Mouse (Mus musculus) hindbrain, embryonic 15.5 days (tissue): ENCODE results near the gene Med24. TPM values are rescaled to one million over a fixed set of nuclear protein-coding genes. Genes with fewer than 3 reads are reported as not detected.

Source experiments
- ATAC-seq: fragments of 200-750 bp; cut with Nextera tagmentation; 2 replicates; pipeline ENCODE4 v1.8.0; 2017; ENCODE audit warnings: low read depth, moderate number of reproducible peaks, moderate TSS enrichment; ENCODE audit not compliant: low FRiP score
- H3K27ac ChIP-seq: fragments of 300-500 bp; sonication (generic); replicated peaks from 2 replicates; pipeline ENCODE4 v1.5.1; 2015; ENCODE audit warnings: mild to moderate bottlenecking, inconsistent platforms
- H3K27me3 ChIP-seq: fragments of 300-500 bp; sonication (generic); 2 replicates; pipeline ENCODE4 v1.6.1; 2015; ENCODE audit warnings: control low read depth, inconsistent platforms
- H3K36me3 ChIP-seq: fragments of 300-500 bp; sonication (generic); 2 replicates; pipeline ENCODE4 v1.6.1; 2015; ENCODE audit warnings: control low read depth, inconsistent platforms
- H3K4me1 ChIP-seq: fragments of 300-500 bp; sonication (generic); replicated peaks from 2 replicates; pipeline ENCODE4 v1.6.1; 2015; ENCODE audit warnings: control low read depth, inconsistent platforms
- H3K4me2 ChIP-seq: fragments of 300-500 bp; sonication (generic); 2 replicates; pipeline ENCODE4 v1.6.1; 2015; ENCODE audit warnings: moderate library complexity, mild to moderate bottlenecking, inconsistent platforms
- H3K4me3 ChIP-seq: fragments of 300-500 bp; sonication (generic); 2 replicates; pipeline ENCODE4 v1.5.1; 2015; ENCODE audit warnings: mild to moderate bottlenecking, inconsistent platforms
- H3K9ac ChIP-seq: fragments of 300-500 bp; sonication (generic); 2 replicates; pipeline ENCODE4 v1.6.1; 2015; ENCODE audit warnings: inconsistent platforms
- H3K9me3 ChIP-seq: fragments of 300-500 bp; sonication (generic); 2 replicates; pipeline ENCODE4 v1.6.1; 2016; ENCODE audit warnings: control low read depth, inconsistent platforms
- WGBS: fragments of 180-500 bp; shearing (Covaris S2); methylation state at CpG from one replicate; pipeline ENCODE4 v1.1.7; 2015; 5-methylcytosine and 5-hydroxymethylcytosine counted together
- polyA plus RNA-seq: library from polyadenylated mRNA; unstranded; fragments of >200 nt; fragmentation: Nextera tagmentation; extraction: Ambion mirVana; gene quantifications from 2 replicates; pipeline ENCODE4 v1.2.1, GENCODE M21; 2015

The Med24 gene
- polyA plus RNA-seq, 1 experiment from 2014 or later, result 70.3 TPM

DNA sequence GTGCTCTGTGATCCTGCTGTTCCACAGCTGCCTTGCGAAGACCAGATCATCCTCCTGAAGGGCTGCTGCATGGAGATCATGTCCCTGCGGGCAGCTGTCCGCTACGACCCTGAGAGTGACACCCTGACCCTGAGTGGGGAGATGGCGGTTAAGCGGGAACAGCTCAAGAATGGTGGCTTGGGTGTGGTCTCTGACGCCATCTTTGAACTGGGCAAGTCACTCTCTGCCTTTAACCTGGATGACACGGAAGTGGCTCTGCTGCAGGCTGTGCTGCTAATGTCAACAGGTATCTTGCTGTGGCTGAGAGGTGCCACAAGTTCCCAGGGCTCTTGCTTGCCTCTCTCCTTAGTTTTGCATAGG is 34.2 kb upstream of the Med24 start:
- no peaks in the 10 kb centered on the region for H3K9me3 ChIP-seq
- WGBS, result 85% methylated on average over 8 of the region's 8 CpGs
- no peak overlapping the region for H3K4me3 ChIP-seq
- ATAC-seq, result no peak
- peaks cover 58% of the 10 kb centered on the region for H3K36me3 ChIP-seq
- no peaks in the 10 kb centered on the region for H3K27me3 ChIP-seq
- H3K27ac ChIP-seq, result no peak overlapping the region
- H3K4me1 ChIP-seq, result peaks cover 39% of the 10 kb centered on the region
- H3K9ac ChIP-seq, result no peak overlapping the region
- no peak overlapping the region for H3K4me2 ChIP-seq

DNA sequence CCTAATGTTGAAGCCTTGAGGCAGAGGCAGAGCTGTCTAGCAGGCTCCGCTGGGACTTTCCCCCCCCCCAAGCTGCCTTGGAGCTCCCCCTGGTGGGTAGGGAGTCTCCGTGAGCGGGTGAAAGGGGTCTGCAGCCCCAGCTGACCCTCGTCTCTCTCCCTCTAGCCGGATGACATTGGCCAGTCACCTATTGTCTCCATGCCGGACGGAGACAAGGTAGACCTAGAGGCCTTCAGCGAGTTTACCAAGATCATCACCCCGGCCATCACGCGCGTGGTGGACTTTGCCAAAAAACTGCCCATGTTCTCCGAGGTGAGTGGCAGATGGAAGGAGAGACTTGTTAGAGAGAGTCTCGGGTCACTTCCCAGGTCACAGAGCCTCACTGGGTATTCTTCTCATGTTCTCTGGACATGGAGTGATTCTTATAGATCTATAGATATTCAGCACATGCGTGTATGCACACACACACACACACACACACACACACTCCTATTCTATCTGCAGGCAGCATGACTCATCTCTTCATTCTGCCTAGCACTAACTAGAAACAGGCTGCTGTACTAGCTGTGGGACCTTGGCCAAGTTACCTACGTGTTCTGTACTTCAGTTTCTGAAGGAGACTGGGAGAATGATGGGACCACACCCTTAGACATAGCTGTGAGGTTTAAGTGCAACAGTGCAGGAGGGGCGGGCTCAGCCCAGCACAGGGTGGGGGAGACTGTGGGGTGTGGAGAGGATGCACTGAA is 33.7 kb upstream of the Med24 start:
- ATAC-seq, result no peak
- Histone ChIP-seq H3K4me2 (no peak overlapping the region), H3K27me3 (no peaks in the 10 kb centered on the region), H3K4me1 (peaks cover 33% of the 10 kb centered on the region), H3K4me3 (no peak overlapping the region), H3K27ac (no peak overlapping the region), H3K9ac (no peak overlapping the region), H3K36me3 (peaks cover 60% of the 10 kb centered on the region), H3K9me3 (no peaks in the 10 kb centered on the region)
- WGBS, result 65% methylated on average over 17 of the region's 17 CpGs

DNA sequence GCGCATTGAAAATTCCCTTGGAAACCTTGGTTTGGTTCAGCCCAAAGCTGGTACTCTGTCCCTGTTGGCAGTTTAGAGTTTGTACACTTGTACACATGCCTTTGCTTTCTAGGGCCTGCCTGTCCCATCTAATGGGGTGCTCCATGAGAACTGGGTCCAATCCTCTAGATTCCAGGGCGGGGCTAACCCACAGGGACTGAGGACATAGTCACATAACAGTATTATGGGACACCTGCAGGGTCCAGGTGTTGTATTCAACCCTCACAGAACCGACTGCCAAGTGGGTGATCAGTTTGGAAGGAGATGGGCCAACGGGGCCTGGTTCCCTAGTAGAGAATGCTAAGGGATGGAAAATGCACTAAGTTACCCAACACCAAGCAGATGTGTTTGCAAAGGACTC is 32.7 kb upstream of the Med24 start:
- Histone ChIP-seq H3K9me3 (no peaks in the 10 kb centered on the region), H3K4me1 (peaks cover 23% of the 10 kb centered on the region), H3K4me3 (no peak overlapping the region), H3K27me3 (no peaks in the 10 kb centered on the region), H3K36me3 (peaks cover 69% of the 10 kb centered on the region), H3K4me2 (no peak overlapping the region), H3K9ac (no peak overlapping the region), H3K27ac (no peak overlapping the region)
- WGBS, result 93% methylated on average over 4 of the region's 4 CpGs
- ATAC-seq, result no peak

DNA sequence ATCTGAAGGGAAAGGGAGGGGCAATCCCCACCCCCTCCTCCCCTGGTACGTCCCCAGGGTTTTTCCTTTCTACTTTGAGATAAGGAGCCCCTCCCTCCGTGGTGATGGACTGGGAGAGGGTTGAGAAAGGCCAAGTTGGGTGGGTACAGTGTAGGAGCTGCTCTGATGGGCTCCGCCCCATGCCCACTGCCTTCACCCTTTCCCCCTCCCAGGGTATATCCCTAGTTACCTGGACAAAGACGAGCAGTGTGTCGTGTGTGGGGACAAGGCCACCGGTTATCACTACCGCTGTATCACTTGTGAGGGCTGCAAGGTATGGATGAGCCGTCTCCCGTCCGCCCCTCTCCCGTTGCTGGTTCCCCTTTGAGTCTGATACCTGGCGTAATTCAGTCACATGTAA is 27.5 kb upstream of the Med24 start:
- Histone ChIP-seq H3K27ac (no peak overlapping the region), H3K4me1 (peaks cover 33% of the 10 kb centered on the region), H3K27me3 (no peaks in the 10 kb centered on the region), H3K9ac (no peak overlapping the region), H3K4me3 (no peak overlapping the region), H3K9me3 (no peaks in the 10 kb centered on the region), H3K36me3 (peaks cover 69% of the 10 kb centered on the region), H3K4me2 (no peak overlapping the region)
- WGBS, result 95% methylated on average over 12 of the region's 12 CpGs
- no peak for ATAC-seq

DNA sequence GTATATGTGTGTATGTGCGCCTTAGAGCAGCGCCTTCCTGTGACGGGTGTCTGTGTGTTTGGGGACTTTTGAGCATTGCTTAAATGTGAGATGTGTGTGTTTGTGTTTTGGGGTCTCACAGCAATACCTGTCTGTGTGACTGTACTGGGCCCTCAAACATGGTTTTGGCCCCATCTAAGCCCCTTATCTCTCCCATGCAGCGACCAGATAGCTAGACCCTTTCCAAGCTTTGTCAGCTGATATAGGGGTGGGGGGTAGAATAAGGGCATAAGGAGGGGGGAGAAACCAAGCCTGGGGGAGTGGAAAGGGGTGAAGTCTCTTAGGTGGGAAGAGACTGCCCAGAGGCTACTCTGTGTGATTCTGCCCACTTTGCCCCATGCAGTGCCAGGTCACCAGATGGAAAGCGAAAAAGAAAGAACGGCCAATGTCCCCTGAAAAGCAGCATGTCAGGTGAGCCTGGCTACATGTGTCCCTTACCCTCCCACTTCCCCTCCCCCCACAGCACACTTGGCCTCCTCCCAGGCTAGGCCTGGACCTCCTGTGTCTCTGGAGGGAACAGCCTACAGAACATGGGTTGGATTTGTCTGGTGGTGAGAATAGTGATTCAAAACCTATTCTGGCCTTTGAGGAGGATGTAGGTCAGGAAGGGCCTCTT is 26.6 kb upstream of the Med24 start:
- H3K9me3 ChIP-seq, result no peaks in the 10 kb centered on the region
- no peaks in the 10 kb centered on the region for H3K27me3 ChIP-seq
- peaks cover 62% of the 10 kb centered on the region for H3K36me3 ChIP-seq
- H3K4me1 ChIP-seq, result peaks cover 42% of the 10 kb centered on the region
- no peak for ATAC-seq
- H3K4me3 ChIP-seq, result no peak overlapping the region
- 85% methylated on average over 6 of the region's 6 CpGs for WGBS
- no peak overlapping the region for H3K9ac ChIP-seq
- no peak overlapping the region for H3K4me2 ChIP-seq
- no peak overlapping the region for H3K27ac ChIP-seq

DNA sequence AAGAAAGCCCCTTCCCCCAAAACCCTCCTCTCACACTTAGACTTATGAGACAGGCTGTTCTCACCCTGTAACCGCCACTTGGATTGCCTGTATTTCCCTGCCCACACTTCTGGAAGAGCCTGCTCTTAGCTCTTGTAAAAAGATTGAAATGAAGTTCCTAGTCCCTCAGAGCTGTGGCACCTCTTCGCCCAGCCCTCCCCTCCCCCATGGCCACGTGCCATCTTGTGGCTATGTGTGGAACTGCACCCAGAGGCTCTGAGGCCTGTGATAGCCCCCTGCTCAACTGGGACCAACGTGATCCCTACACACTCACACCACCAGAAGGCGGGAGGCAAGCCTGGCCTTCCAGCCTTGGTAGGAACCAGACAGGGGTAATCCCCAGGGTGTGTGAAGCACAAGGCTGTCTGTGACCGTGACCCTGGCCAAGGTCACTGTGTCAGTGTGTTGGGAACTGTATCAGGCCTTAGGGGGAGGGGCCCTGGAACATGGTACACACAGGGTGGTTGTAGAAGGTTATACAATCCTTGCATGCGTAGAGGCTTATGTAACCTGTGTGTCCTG is 25.5 kb upstream of the Med24 start:
- peaks cover 53% of the 10 kb centered on the region for H3K36me3 ChIP-seq
- WGBS, result 22% methylated on average over 7 of the region's 7 CpGs
- ATAC-seq, result no peak
- H3K9ac ChIP-seq, result no peak overlapping the region
- H3K27me3 ChIP-seq, result no peaks in the 10 kb centered on the region
- H3K9me3 ChIP-seq, result no peaks in the 10 kb centered on the region
- no peak overlapping the region for H3K4me3 ChIP-seq
- H3K4me1 ChIP-seq, result peaks cover 54% of the 10 kb centered on the region
- peak overlapping the region; percentile 68 for H3K27ac ChIP-seq
- H3K4me2 ChIP-seq, result no peak overlapping the region

DNA sequence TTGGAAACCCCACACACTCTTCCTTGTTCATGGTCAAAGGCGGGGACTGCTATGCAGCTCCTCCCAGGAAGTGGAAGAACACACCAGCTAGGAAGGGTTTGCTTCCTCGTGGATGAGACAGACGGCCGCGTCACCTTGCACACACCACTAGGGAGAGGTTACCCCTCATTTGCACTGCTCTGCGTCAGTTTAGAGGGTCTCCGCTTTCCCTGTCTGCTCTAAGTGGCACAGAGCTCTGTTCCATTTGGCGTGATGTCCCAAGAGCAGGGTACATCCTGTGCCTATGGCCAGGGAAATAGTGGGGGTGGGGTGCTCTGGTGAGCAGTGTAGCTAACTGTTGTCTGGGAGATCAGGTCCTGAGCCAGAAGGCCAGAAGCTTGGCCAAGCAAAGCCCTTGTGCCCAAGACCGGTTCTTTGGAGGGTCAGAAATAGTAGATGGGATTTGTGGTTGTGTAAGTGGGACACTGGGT is 25.0 kb upstream of the Med24 start:
- ATAC-seq, result no peak

DNA sequence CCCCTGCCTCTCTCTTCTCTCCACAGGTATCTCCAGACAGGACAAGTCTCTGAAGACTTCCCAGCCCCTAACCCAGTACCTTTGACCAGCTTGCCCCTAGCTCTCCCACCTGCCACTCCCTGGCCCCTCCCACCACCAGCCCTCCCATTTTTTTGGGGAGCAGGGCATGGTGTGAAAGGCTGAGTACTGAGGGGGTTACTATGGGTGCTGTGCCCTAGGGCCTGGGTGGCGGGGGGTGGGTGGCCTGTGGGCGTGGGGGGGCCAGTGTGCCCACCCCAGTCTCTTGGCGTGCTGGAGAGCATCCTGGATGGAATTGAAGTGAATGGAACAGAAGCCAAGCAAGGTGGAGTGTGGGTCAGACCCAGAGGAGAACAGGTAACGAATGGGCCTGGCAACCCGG is 24.0 kb upstream of the Med24 start:
- Histone ChIP-seq H3K36me3 (peaks cover 43% of the 10 kb centered on the region), H3K27me3 (no peaks in the 10 kb centered on the region), H3K9me3 (no peaks in the 10 kb centered on the region), H3K4me2 (no peak overlapping the region), H3K9ac (no peak overlapping the region), H3K4me1 (peaks cover 68% of the 10 kb centered on the region), H3K4me3 (no peak overlapping the region), H3K27ac (peak overlapping the region; percentile 9; the same call in 1 of the 2 replicates)
- WGBS, result 95% methylated on average over 5 of the region's 5 CpGs
- ATAC-seq, result no peak

More for the DNA sequence above, 25.0 kb upstream of the Med24 start:
- Histone ChIP-seq H3K4me2 (no peak overlapping the region), H3K4me1 (peaks cover 59% of the 10 kb centered on the region), H3K4me3 (no peak overlapping the region), H3K27me3 (no peaks in the 10 kb centered on the region), H3K9ac (no peak overlapping the region), H3K9me3 (no peaks in the 10 kb centered on the region), H3K36me3 (peaks cover 53% of the 10 kb centered on the region), H3K27ac (peak overlapping the region; percentile 68)
- WGBS, result 67% methylated on average over 9 of the region's 9 CpGs

DNA sequence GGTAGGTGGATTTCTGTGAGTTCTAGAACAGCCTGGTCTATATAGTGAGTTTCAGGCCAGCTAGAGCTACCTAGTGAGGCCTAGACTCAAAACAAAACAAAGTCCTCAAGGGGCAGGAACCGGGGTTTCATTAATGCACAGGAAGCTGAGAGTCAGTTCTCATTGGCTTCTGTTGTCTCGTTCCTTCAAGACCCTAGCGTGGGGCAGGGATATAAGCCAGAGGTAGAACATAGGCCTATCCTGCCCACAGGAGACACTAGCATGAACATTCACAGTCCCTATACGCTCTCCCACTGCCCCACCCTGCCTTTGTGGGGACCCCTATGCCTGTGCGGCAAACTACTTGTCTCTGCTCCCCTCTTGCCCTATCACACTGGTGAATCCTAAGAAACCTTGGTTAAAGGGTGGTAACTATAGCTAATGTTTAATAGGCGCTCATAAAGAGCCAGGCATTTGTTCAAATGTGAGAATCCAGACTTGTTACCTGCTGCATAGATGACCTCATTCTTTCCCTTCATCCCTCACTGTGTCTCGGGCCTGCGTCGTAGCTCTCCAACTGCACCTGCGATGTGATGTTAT is 23.4 kb upstream of the Med24 start:
- Histone ChIP-seq H3K4me3 (no peak overlapping the region), H3K4me2 (no peak overlapping the region), H3K27ac (peak overlapping the region; percentile 99; the same call in 1 of the 2 replicates), H3K9me3 (no peaks in the 10 kb centered on the region), H3K27me3 (no peaks in the 10 kb centered on the region), H3K36me3 (peaks cover 39% of the 10 kb centered on the region), H3K9ac (no peak overlapping the region), H3K4me1 (peaks cover 74% of the 10 kb centered on the region)
- WGBS, result 79% methylated on average over 10 of the region's 10 CpGs
- ATAC-seq, result no peak

DNA sequence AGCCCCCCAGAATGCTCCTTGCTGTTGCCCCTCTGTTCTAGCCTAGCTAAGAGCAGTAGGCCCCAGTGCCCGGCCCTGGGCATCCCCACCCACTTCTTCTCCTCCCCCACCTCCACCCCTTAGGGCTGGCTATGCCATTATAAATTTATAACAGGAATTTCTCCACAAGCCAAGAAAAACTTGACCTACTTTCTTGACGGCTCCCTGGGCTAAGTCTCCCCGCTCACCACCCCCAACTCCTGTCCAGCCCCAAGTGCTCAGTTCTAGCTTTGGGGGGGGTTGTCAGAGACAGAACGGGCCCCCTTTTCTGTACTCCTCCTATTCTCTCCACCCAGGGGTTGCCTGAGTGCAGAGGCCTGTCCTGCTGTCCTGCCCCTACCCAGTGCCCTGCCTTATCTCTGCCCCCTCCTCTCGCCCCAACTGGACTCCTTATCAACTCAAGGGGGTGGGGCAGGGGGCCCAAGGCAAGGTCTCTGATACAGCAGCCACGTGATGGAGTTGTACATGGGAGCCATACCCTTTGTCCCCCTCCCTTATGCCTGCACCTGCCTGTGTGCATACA is 22.1 kb upstream of the Med24 start:
- WGBS, result 12% methylated on average over 6 of the region's 6 CpGs
- 0 out of 2 replicates have a peak overlapping the region, but pooled peaks have one; percentile 4 for H3K4me3 ChIP-seq

DNA sequence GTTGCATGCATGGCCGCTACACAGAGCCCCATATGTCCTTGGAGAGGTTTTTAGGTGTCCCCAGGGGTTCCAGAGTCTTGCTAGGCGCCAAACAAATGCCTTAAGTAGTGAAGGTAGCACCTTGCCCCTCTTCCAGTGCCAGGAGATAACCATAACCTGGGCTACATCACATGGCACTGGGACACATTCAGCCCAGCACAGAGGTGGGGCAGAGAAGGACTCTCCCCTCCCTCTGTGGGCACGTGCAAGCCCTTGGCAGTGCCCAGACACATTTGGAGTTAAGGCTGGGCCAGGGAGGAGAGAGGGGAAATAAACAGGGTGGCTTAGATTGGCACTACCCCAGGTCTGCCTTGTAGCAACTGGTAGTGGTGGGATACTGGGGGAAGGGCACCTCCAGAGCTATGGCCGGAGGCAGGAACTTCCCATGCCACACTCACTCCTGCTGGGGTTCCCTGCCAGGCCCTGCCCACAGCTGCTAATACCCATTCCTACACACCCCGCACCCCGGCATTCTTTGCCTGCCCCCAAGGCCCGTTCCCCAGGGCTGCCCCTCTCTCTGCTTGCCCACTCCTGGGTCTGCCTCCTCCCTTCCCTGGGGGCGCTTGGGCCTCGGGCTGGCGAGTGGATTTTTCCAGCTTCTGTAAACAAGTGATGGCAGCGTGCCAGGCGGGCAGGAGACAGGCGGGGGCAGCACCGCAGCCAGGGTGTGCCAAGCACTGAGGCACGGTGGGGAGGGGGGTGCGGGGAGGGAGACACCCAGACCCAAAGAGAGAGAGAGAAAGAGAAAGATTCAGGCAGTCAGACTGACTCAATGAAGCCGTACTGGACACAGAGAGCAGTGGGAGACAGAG is 21.3 kb upstream of the Med24 start:
- H3K9me3 ChIP-seq, result no peaks in the 10 kb centered on the region
- no peaks in the 10 kb centered on the region for H3K27me3 ChIP-seq
- ATAC-seq, result peak; percentile 68
- peaks cover 93% of the 10 kb centered on the region for H3K4me1 ChIP-seq
- H3K27ac ChIP-seq, result peak overlapping the region; percentile 99
- peak overlapping the region; percentile 26 for H3K9ac ChIP-seq
- peak overlapping the region; percentile 93 for H3K4me2 ChIP-seq
- peak overlapping the region; percentile 4 for H3K4me3 ChIP-seq
- H3K36me3 ChIP-seq, result peaks cover 19% of the 10 kb centered on the region
- 11% methylated on average over 17 of the region's 17 CpGs for WGBS

More for the DNA sequence above, 22.1 kb upstream of the Med24 start:
- ATAC-seq, result no peak
- Histone ChIP-seq H3K9me3 (no peaks in the 10 kb centered on the region), H3K4me1 (peaks cover 85% of the 10 kb centered on the region), H3K36me3 (peaks cover 26% of the 10 kb centered on the region), H3K9ac (peak overlapping the region; percentile 26; the same call in 1 of the 2 replicates), H3K4me2 (peak overlapping the region; percentile 93), H3K27me3 (no peaks in the 10 kb centered on the region), H3K27ac (peak overlapping the region; percentile 99)
